Mouse (Mus musculus) kidney, adult 18-20 months (tissue): Measurements from ENCODE around the gene Nr5a1.

Experiments used
- DNase-seq: peaks from one replicate; pipeline ENCODE4 v3.0.0; 2021

The Nr5a1 gene

DNA sequence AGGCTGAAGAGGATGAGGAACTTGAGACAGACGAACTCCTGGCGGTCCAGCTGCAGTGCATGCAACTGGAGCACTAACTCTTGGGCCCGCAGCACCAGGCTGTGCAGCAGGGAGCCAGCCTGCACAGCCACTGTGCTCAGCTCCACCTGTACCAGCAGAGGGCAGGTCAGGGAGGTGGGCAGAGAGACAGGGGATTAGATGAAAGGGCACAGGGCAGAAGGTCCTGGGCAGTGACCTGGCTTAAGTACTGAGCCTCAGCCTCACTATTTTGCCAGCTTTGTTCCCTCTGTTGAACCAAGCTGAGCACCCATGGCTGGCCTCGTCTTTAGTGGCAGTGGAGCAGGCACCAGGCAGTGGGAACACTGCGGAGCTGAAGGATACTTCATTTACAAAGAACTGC lies 14.2 kb downstream of the Nr5a1 start:
- no peak for DNase-seq

DNA sequence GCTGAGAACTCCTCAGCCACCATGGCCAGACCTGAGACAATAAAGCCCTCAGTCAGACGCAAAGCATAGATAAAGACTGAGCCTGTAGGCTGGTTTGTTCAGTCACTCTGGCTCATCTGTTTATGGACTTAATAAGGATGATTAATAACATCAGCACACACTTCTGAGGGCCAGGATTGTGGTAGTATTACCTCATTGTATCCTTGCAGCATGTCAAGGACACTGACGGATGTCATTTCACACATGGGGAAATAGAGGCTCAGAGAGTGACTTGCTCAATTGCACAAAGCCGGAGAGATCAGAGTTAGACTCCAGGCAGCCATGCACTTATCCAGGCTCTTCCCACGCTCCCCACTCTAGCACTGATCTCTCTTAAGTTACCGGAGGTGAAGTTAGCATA lies 15.7 kb downstream of the Nr5a1 start:
- DNase-seq: no peak

DNA sequence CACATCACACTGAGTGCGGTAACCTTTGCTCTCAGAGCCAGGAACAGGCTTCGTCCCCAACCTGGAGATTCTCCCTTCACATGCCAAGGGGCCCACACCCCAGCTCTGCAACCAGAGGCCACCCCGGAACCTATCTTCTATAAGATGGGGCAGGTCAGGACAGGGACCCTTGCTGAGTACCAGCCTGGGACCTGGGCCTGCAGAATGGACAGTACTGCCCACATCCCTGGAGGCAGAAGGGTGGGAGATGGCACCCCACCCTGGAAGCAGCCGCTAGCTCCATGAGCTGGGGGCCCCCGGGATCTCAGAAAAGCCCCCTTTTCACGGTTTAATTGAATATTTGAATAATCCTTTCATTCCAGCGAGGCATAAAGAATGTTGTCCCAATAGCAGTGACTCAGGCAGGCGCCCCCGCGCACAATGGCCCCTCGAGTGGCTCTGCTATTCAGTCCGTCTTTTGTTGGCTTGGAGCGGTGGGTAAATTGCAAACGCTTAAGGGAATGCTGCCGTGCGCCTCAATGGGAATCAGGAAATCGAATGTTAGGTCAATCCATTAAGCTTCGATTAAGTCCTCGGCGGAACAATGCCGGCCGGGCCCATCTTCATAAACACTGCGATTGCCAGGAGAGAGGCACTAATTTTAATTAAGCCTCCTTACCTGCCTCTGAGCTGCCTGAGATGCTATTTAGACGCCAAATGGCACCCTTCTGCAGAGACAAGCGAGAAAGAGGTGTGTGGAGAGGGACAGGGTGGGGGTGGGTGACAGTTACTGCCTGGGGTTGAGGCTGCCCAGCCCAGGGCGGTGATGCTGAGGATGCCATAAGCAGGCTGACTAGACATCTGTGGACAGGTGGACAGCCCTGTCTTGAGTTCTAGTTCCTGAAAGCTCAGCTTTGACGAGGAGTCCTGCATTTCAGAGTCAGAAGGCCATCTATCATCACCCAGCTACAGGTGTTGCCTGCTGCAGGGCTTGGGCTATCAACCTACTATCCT lies 16.9 kb downstream of the Nr5a1 start:
- DNase-seq: no peak

DNA sequence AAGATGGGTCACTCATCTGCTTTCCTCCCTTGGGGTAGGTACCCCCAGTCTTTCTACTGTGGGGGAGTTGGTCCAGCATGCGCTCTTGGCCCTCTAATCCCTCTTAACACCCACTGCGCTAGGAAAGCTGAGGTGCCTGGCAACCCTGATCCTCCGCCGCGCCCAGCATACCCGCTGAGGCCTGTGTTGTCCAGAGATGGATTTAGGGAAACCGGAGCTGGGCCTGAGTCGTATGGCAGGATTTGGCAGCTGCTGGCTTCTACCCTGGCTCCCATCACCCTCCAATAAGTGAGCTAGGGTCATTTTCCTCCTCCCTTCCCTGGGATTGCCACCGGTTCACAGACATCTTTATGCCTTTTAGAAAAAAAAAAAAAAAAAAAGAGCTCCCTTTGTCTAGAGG lies 18.6 kb downstream of the Nr5a1 start:
- DNase-seq: no peak

DNA sequence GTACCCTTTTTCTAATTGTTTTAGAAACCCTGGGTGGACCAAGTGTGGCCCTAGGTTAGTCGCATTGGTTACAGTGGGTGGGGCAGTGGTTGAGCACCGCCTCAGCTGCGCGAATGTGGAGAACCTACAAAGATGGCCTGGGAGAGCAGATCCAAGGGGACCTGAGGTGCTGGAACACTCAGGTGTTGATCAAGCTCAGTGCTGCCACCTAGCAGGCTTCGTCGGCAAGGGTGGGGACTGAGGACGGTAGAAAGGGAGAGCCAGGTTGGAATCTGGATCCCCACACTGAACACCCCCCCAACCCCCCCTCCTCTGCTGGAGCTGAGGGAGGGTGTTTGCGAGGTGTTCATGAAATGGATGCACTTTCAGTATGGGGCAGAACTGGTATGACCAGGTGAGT lies 22.8 kb downstream of the Nr5a1 start:
- peak; percentile 61 for DNase-seq

DNA sequence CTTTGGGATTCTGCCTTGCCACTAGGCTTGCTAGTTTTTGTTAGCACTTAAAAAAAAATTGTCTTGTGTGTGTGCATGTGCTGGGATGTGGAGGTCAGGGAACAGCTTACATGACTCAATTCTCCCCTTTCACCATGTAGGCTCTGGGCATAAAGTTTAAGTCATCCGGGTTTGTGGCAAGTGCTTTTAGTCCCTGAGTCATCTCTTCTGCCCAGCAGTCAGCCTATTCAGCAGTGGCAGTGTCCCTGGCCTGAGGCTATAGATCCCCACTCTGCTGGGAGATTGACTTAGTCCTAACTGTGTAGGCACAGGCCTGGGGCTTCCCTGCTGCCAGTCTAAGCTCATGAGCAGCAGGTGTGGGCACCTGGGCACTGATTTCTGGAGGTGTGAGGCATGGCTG lies 24.5 kb downstream of the Nr5a1 start:
- DNase-seq: no peak

DNA sequence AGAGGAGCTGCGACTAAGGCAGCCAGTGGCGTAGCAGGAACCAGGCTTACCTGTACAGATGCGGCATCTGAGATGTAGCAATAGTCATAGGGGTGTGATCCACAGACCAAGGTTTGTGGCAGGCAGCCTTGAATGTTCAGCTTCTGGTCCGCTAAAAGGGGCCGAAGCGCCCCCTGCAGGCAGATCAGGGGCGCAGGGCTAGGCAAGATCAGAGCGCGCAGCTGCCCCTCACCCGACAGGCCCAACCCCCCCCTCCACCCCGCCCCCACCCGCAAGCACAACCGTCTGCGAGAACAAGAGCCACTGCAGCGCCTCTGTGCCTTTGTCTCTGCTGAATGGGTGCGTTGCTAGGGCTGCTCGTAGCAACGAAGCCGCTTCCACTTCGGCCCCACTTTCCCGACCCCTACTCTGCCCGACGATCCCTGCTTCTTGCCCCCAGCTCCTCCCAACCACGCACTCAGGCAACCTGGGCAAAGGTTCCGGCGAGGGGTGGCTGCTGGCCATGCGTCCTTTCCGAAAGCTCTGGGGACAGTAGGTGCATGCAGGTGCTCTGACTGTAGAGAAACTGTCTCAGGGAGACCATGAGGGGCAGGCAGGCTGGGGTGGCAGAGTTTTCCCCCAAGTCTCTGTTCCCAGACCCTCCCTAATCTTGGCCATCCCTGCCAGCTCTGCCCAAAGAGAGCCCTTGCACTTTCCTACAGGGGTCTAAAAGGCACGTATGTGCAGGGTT lies 25.4 kb downstream of the Nr5a1 start:
- peak; percentile 17 for DNase-seq

DNA sequence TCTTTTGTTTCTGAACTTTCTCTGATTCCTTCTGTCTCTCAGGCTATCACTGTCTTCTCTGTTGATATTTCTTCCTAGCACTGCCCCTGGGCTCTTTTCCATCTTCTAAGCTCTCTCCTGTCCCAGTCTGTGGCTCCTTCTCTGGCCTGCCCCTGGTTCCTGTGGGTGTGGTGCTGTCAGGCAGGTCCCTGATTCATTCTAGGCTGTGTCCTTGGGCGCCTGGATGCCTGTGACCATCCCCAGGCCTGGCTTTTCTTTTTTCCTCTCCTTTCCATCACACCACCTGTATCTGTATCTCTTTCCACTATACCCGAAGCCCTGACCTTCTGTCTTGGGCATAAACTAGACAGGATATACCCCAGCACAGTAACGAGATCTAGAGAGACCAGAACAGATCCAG lies 28.6 kb downstream of the Nr5a1 start:
- no peak for DNase-seq

DNA sequence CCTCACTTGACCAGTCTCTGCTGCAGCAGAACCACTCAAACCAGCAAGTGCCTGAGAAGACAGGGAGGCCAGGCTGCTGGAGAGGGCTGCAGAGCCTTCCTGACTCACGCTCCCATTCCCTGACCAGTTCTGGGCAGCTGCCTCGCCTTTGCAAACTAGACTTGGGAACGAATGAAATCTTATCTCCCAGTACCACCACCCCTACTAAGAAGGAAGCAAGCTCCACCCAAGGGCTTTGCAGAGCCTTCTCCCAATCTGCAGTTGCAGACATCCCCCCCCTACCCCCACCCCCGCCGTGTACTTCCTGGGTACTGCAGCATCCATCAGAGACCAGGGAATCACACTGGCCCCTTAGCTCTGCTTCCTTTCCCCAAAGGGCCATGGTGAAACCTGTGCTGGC lies 31.3 kb downstream of the Nr5a1 start:
- no peak for DNase-seq

DNA sequence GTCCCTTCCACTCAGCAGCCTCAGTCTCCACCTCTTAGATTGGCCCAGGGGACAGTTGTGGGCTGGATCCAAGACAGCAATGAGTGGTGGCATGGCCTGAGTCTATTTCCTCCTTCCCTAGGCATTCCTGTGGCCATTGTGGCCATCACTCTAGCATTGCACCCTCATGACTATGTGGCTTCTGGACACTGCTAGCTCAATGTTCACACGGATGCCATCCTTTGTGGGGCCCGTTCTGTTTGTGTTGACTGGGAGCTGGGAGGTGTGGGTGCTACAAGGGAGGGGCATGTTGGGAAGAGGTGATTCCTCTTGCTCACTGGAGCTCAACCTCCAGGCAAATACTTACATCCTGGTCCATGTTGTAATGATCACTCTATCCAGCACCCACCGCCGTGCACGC lies 32.1 kb downstream of the Nr5a1 start:
- no peak for DNase-seq

DNA sequence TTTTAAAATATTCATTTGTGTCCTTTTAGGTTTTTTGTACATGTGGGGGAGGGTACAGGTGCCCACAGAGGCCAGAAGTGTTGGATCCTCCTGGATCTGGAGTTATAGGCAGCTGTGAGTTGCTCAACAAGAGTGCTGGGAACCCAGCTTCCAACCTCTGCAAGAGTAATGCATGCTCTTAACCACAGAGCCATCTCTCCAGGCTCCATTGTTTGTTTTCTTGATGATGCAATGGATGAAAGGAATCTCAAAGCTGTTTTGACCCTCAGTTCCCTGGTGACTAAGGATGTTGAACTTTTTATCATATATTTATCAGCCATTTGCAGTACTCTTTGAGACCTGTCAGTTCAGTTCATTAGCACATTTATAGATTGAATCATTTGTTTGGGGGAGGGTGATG lies 35.4 kb downstream of the Nr5a1 start:
- DNase-seq: no peak

DNA sequence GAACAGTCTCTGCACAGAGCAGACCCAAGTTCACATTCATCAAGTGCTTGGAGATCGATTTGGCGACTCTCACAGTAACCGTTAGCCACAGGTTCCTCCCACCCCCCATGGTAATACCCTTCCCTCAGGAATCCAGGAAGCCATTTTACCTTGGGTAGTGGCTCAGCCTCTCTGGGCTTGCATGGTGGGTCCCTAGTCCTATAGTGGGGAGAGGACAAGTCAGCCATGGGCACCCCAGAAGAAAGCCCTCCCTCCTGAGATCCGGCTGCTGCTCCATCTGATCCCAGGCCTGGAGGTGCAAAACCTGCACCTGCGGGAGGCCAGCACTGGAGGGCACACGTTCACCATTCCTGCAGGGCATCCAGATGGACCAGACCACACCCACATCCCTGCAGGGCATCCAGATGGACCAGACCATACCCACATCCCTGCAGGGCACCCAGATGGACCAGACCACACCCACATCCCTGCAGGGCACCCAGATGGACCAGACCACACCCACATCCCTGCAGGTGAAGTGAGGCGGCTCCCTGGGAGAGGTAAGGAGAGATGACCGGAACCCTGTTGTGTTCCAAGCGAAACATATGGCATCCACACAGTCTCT lies 38.9 kb downstream of the Nr5a1 start:
- DNase-seq: no peak

DNA sequence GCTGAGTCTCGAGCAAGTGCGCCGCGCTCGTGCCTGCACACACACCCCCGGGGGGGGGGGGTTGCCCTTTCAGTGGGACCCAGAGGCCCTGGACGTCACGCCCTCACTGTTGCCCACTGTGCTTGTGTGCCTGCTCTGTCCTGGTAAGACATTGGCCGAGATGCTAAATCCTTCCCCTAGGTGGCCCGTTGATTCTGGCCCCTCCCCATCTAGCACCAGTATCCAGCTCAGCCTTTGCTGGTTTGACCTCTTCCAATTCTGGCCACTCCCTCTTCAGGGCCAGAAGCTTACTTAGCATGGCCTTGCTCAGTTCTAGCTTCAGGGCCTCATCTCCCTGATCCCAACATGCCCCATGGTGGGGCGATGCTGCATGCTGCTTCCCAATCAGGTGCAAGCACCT lies 41.8 kb downstream of the Nr5a1 start:
- DNase-seq: no peak

DNA sequence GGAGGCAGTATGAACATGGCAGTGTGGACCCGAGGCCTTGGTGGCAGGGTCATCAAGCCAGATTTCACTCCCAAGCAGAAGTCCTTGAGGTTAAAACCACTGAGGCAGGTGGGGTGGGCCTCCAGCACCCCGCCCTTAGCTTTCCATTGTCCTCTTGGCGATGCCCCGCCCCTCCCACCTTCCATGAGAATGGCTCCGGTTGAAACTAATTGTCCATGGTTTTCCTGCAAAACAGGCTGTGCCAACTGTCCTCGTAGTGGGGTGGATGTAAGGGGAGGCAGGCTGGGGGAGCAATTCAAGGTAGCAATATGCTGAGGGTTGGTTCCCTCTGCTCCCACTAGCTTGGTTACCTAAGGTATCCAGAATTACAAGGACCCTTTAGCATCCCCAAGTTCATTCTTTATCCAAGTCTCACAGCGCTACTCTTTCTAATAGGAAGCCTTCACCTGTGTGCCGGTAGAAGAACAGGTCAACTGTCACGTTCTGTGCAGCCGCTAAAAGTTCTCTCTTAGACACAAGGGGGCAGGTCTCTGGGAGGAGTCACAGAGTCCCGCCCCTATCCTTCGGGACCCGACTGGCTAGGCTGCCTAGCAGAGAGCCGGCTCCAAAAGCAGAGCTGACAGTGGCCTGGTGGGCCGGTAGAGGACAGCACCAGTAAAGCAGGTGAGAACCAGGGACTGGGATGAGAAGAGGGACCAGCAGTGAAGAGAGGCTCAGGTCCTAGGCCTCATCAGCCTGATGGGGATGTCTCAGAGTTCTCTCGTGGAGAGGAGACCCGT lies 45.4 kb downstream of the Nr5a1 start:
- DNase-seq: peak; percentile 41

DNA sequence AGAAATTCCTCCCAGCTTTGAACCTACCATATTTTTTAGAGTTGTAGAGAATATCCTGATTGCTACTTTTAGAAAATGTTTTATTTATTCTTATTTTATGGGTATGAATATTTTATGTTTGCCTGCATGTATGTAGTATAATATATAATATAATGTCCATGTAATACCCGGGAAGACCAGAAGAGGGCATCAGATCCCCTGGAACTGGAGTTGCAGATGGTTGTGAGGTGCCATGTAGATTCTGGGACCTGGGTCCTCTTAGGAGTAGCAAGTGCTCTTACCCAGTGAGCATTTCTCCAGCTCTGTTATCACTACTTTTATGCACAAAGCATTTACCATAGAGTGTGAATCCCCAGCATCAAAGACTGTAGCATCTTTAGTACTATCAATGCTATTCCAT lies 52.9 kb downstream of the Nr5a1 start:
- no peak for DNase-seq

DNA sequence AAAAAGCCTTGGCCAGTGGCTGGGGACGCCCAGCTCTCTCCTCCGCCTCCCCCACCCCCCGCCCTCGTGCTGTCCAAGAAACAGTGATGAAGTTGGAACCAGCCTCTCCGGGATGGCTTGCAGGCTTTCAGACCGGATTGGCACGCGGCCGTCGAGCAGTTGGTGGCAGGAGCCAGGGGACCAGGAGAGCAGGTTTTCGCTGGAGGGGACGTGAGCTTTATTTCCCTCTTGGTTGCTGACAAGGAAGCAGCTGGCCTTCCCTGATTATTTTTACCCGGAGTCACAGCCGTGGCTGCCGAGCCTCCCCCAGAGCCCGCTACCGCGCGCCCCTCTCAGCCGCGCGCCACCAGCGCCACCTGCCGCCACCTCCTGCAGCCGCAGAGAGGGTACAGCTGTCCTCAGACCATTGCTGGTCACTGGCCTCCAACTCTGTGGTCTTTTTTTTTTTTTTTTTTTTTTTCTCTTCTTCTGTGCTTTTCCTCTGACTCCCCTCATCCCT lies 56.0 kb downstream of the Nr5a1 start:
- peak; percentile 71 for DNase-seq

DNA sequence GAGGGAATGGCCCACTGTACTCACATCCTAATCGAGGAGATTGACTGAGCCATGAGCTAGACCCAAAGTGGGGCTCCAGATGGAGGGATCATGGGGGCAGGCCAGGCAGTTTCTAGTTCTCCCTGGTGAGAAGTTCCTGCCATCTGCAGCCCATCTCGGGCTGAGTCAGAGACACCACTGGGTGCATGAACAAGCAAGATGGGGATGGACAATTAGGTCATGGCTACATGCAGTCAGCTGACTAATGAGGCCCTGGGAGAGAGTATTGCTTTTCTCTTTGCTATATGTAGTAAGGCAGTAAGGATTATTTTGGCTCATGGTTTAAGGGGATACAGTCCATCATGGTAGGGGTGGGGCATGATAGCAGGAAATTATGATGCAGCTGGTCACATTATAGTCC lies 60.6 kb downstream of the Nr5a1 start:
- no peak for DNase-seq

DNA sequence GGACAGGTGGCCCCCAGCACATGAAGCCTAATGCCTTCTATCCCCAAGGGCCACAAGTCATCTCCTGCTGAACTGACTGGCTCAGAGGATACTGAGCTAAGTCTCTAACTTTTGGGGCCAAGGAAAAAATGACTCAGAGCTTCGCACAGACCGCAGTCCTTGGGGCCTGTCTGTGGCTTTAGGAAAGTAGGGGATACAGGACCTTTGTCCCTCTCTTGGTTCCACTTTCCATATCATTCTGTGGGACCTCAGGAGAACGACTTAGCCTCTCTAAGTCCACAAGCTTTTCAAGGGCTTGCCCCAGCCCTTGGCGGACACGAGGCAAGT lies 61.1 kb downstream of the Nr5a1 start:
- DNase-seq: no peak

DNA sequence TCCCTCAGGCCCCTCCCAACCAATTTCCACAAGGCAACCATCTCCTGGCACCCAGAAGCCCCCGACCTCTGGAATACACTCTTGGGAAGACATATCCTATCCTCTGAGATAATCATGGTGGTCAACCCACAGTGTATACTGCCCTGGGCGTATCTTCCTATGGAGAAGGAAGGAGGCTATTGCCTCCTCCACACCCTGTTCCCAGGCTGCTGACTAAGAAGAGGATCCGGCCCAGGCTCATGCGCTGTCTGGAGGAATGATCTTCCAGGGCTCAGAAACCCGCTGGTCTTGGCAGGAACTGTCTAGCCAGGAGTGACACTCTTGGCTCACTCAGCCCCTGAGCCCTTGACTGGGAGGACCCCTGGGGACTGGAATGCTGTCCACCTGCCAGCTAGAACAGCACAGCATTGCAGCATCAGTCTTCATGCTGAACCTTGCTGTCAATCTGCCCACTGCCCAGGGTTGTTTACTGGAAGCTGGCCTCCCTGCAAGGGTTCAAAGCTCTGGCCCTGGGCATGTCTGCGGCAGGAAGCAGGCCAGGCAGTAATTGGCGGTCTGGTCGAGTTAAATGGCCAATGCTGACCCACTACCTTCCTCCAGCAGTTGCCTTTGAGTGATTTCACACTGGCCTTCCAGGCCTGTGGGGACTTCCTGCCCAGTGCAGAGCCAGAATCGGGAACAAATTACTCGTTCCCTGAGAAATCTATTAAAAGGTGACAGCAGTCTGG lies 61.6 kb downstream of the Nr5a1 start:
- DNase-seq: no peak

DNA sequence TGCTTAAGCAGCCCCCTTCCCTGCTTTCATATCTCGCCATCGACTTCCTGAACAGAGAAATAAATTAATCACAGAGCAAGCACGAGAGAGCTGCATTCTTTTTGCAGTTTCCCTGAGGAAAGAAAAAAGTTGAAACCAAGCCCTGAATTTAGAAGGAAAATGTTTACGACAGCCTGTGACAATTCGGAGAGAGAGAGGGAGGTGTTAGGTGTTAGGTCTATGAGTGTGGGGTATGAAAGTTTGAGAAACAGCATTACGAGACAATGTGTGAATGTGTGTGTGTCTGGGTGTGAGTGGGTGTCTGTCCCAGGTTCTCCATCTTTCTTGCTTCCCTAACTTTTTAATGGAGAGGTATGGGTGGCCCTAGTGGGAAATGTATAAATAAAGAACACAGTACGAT lies 62.2 kb downstream of the Nr5a1 start:
- no peak for DNase-seq

DNA sequence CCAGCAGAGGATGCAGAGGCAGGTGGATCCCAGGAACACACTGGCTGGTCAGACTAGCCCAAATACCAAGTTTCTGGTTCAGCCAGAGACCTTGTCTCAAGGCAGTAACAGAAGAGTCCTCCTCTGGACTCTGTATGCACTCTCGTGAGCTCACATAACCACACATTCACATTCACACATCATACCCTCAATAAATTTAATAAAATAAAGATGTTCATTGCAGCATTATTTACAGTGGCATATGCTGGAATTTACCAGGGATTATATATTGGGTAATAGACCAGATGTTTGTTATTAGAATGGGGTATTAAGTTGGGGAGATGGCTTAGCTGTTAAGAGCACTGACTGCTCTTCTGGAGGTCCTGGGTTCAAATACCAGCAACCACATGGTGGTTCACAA lies 64.0 kb downstream of the Nr5a1 start:
- no peak for DNase-seq

DNA sequence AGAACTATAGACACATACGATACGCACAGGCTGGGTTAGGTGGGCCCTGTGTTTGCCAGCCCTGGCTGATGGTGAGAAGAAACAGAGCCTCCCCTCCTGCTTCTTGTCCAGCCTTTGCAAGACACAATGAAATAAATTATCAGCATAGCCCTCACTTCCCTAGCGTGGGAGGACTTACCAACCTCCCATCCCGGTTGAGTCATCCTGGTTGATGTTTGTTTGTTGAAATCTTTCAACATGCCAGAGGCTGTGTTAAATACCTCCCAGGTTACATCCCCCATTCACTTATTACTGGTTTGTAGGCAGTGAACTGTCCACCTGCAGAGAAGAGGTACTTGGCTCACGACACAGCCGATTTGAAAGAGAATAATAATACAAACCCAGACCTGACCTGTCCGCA lies 66.7 kb downstream of the Nr5a1 start:
- DNase-seq: no peak
